Mouse (Mus musculus): ENCODE results near the gene Ino80d. TPM values are rescaled to one million over a fixed set of nuclear protein-coding genes. Genes with fewer than 3 reads are reported as not detected.
A peak's percentile ranks its signal among the peaks of the same experiment; 100 is the strongest.

The Ino80d gene
- polyA plus RNA-seq, 1 experiment from 2014 or later, result 11.1 TPM

DNA sequence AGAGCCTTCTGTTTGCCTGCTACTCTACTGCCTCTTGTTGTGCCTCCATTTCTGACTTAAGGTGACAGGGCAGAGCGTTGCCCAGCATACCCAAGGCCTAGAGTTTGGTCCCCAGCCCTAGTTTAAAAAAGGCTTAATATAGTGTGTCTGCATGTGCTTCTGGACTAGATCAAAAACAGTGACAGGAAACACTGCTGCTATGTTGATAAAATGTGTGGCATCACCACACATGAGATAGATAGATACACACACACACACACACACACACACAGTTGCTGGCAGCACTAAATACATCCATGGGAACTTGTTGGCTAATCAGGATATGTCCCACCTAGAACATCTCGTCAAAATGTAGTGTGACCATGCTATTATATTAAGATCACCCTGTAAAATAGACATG lies 5.9 kb upstream of the Ino80d start:
- no peak overlapping the region for H3K27ac ChIP-seq
- H3K36me3 ChIP-seq (replicated peaks), result peaks cover 76% of the 10 kb centered on the region
- no peaks in the 10 kb centered on the region for H3K27me3 ChIP-seq (ENCODE audit: poor library complexity, severe bottlenecking)
- no peak overlapping the region for H3K4me3 ChIP-seq
- WGBS, result 92% methylated on average over 2 of the region's 2 CpGs
- no peak for DNase-seq (ENCODE audit: extremely low spot score, low spot score)
- H3K9me3 ChIP-seq, result no peaks in the 10 kb centered on the region; the same call in 1 of the 2 replicates
- peaks cover 12% of the 10 kb centered on the region for H3K4me1 ChIP-seq

GRCm38 (mm10) chr1:63119675-63120074 lies 5.2 kb upstream of the Ino80d start:
- no peak overlapping the region for H3K27ac ChIP-seq
- H3K27me3 ChIP-seq (ENCODE audit: poor library complexity, severe bottlenecking), result no peaks in the 10 kb centered on the region
- WGBS, result 95% methylated on average over 4 of the region's 4 CpGs
- H3K4me1 ChIP-seq, result peaks cover 16% of the 10 kb centered on the region
- H3K36me3 ChIP-seq (replicated peaks), result peaks cover 71% of the 10 kb centered on the region
- no peaks in the 10 kb centered on the region; the same call in 1 of the 2 replicates for H3K9me3 ChIP-seq
- no peak for DNase-seq (ENCODE audit: extremely low spot score, low spot score)
- H3K4me3 ChIP-seq, result no peak overlapping the region

GRCm38 (mm10) chr1:63115540-63115939 lies 1.1 kb upstream of the Ino80d start:
- peak overlapping the region; percentile 98 for H3K4me3 ChIP-seq
- H3K27me3 ChIP-seq (ENCODE audit: poor library complexity, severe bottlenecking), result no peaks in the 10 kb centered on the region
- no peak for DNase-seq (ENCODE audit: extremely low spot score, low spot score)
- no peaks in the 10 kb centered on the region for H3K9me3 ChIP-seq
- H3K27ac ChIP-seq, result peak overlapping the region; percentile 100; the same call in 1 of the 2 replicates
- H3K36me3 ChIP-seq (replicated peaks), result peaks cover 32% of the 10 kb centered on the region
- peaks cover 34% of the 10 kb centered on the region for H3K4me1 ChIP-seq
- WGBS, result 78% methylated on average over 3 of the region's 3 CpGs

GRCm38 (mm10) chr1:63115096-63115495 lies 629 bp upstream of the Ino80d start:
- H3K9me3 ChIP-seq, result no peaks in the 10 kb centered on the region
- peaks cover 38% of the 10 kb centered on the region for H3K4me1 ChIP-seq
- H3K27ac ChIP-seq, result peak overlapping the region; percentile 100
- no peaks in the 10 kb centered on the region for H3K27me3 ChIP-seq (ENCODE audit: poor library complexity, severe bottlenecking)
- H3K36me3 ChIP-seq (replicated peaks), result peaks cover 28% of the 10 kb centered on the region
- DNase-seq (ENCODE audit: extremely low spot score, low spot score), result no peak
- H3K4me3 ChIP-seq, result peak overlapping the region; percentile 98
- WGBS, result 45% methylated on average over 4 of the region's 4 CpGs

DNA sequence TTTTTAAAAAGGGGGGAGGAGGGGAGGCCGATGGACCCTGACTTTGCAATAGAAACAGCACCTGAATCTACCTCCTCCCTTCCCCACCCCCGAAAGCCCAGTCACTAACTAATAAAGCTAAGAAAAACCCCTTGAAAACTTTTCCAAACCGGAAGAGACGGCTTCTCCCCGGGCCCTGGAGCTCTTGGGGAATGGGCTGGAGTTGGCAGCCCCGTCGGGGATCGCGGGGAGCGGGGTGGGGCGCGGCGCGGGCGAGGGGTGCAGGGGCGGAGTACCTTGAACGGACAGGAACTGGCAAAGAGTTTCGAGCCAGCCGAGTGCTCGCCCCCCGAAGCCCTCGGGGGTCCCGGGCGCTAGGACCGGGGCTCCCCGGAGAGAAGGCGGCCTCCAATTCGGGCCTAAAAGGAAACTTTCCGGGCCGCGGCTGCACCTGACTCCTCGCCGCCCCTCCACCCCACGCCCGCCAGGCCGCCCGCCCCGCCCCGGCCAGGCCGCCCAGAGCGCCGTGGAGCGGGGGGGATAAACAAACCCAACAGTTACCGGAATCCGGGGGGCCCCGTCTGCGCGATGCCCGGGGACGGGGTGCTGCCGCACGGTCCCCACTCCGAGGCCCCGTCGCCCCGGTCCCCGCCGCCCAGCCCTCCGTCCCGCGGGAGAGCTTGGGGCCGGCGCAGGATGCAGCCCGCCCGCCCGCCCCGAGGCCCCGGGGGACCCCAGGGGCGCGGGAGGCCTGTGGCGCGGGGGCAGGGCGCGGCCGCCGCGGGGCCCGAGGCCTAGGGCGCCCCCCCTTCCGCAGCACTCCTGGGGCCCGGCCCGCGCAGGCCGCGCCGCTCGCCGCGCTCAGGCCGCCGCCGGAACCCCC lies 962 bp downstream of the Ino80d start:
- H3K36me3 ChIP-seq (replicated peaks), result peaks cover 18% of the 10 kb centered on the region
- H3K4me3 ChIP-seq, result peak overlapping the region; percentile 98
- peak; percentile 60 for DNase-seq (ENCODE audit: extremely low spot score, low spot score)
- peaks cover 42% of the 10 kb centered on the region for H3K4me1 ChIP-seq
- H3K27ac ChIP-seq, result peak overlapping the region; percentile 100
- WGBS, result under 1% methylated on average over 86 of the region's 92 CpGs
- no peaks in the 10 kb centered on the region for H3K27me3 ChIP-seq (ENCODE audit: poor library complexity, severe bottlenecking)
- no peaks in the 10 kb centered on the region for H3K9me3 ChIP-seq

DNA sequence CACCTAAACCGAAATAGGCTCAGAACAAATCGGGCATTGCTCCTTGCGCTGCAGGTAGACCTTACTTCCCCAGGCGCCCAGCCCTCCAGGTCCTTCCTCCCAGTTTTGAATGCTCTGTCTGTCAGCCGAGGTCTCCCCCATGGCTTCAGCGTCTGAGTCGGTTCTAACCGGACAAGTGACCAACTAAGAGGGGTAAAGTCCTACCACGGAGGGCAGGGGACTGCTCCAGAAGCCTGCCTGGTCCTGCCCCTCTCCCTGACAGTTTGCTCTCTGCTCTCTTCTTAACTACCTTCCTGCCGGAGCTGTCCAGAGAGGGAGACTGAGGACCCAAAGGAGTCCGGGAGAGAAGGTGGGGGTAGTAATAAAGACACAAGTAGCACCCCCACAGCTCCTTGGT lies 1.6 kb downstream of the Ino80d start:
- Histone ChIP-seq H3K27me3 (ENCODE audit: poor library complexity, severe bottlenecking) (no peaks in the 10 kb centered on the region), H3K36me3 (replicated peaks) (peaks cover 12% of the 10 kb centered on the region; the same call in 1 of the 2 replicates), H3K27ac (peak overlapping the region; percentile 100), H3K4me3 (peak overlapping the region; percentile 98), H3K9me3 (no peaks in the 10 kb centered on the region), H3K4me1 (peaks cover 42% of the 10 kb centered on the region)
- 5% methylated on average over 11 of the region's 11 CpGs for WGBS
- DNase-seq (ENCODE audit: extremely low spot score, low spot score), result peak; percentile 45

- H3K27ac ChIP-seq, result peak overlapping the region; percentile 100
- DNase-seq (ENCODE audit: extremely low spot score, low spot score), result no peak
- peak overlapping the region; percentile 98 for H3K4me3 ChIP-seq
- no peaks in the 10 kb centered on the region for H3K27me3 ChIP-seq (ENCODE audit: poor library complexity, severe bottlenecking)
- 44% methylated on average over 8 of the region's 8 CpGs for WGBS
- H3K9me3 ChIP-seq, result no peaks in the 10 kb centered on the region
- peaks cover 12% of the 10 kb centered on the region; the same call in 1 of the 2 replicates for H3K36me3 ChIP-seq (replicated peaks)
- peaks cover 42% of the 10 kb centered on the region for H3K4me1 ChIP-seq
These were observed 2.2 kb downstream of the Ino80d start for GRCm38 (mm10) chr1:63112151-63112864.

DNA sequence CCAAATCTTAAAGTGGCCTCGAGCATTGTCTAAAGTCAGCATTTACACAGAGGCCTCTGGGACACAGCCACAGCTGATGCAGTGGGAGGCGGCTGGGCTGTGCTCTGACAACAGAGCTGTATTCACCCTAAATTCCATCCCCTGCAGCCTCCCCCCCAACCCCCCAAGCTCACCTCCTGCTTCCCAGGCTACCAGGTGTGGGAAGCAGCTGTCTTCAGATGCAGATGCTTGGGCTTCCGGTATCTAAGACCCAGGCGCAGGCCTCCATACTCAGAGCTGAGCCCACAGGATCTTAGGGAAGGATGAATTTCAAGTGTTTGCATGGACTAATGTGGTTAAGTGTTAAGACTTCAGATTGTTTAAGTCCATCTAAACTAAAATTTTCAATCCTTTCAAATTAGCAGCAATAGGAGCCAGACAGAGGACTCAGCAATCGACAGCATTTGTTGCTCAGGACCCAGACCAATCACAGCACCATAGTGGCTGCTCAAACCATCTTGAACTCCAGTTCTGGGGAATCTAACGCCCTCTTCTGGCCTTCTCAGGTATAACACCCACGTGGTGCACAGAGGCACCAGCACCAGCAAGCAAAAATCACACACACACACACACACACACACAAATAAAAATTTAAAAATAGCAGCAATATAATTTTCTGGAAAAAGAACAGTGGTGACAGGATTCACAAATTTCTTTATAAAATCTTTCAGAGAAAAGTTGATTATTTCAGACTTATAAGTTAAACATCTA lies 3.8 kb downstream of the Ino80d start:
- H3K9me3 ChIP-seq, result no peaks in the 10 kb centered on the region
- DNase-seq (ENCODE audit: extremely low spot score, low spot score), result no peak
- no peaks in the 10 kb centered on the region for H3K27me3 ChIP-seq (ENCODE audit: poor library complexity, severe bottlenecking)
- 53% methylated on average over 7 of the region's 7 CpGs for WGBS
- H3K4me1 ChIP-seq, result peaks cover 33% of the 10 kb centered on the region
- H3K36me3 ChIP-seq (replicated peaks), result peaks cover 13% of the 10 kb centered on the region
- H3K4me3 ChIP-seq, result no peak overlapping the region
- H3K27ac ChIP-seq, result no peak overlapping the region

- Histone ChIP-seq H3K9me3 (no peaks in the 10 kb centered on the region), H3K4me1 (peaks cover 22% of the 10 kb centered on the region), H3K27me3 (ENCODE audit: poor library complexity, severe bottlenecking) (no peaks in the 10 kb centered on the region), H3K4me3 (no peak overlapping the region), H3K36me3 (replicated peaks) (peaks cover 42% of the 10 kb centered on the region), H3K27ac (no peak overlapping the region)
- 91% methylated on average over 6 of the region's 6 CpGs for WGBS
- DNase-seq (ENCODE audit: extremely low spot score, low spot score), result no peak
These were observed 6.7 kb downstream of the Ino80d start for GRCm38 (mm10) chr1:63107614-63108327.

- Histone ChIP-seq H3K4me3 (no peak overlapping the region), H3K36me3 (replicated peaks) (peaks cover 84% of the 10 kb centered on the region), H3K27ac (no peak overlapping the region), H3K4me1 (no peaks in the 10 kb centered on the region), H3K9me3 (no peaks in the 10 kb centered on the region), H3K27me3 (ENCODE audit: poor library complexity, severe bottlenecking) (no peaks in the 10 kb centered on the region)
- DNase-seq (ENCODE audit: extremely low spot score, low spot score), result no peak
- 95% methylated on average over 12 of the region's 12 CpGs for WGBS
These were observed 11.6 kb downstream of the Ino80d start for GRCm38 (mm10) chr1:63102758-63103451.

- peaks cover 98% of the 10 kb centered on the region for H3K36me3 ChIP-seq (replicated peaks)
- WGBS, result 92% methylated on average over 8 of the region's 8 CpGs
- no peak overlapping the region for H3K4me3 ChIP-seq
These were observed 14.3 kb downstream of the Ino80d start for GRCm38 (mm10) chr1:63100196-63100595.

More at GRCm38 (mm10) chr1:63100196-63100595, 14.3 kb downstream of the Ino80d start:
- Histone ChIP-seq H3K4me1 (no peaks in the 10 kb centered on the region), H3K27me3 (ENCODE audit: poor library complexity, severe bottlenecking) (no peaks in the 10 kb centered on the region), H3K9me3 (no peaks in the 10 kb centered on the region), H3K27ac (no peak overlapping the region)
- no peak for DNase-seq (ENCODE audit: extremely low spot score, low spot score)

Data from forebrain, embryonic 10.5 days (tissue).